ENCODE assay signal across 22 mouse cellular contexts in genomic region chr15:42082436-42082835, GRCm38 (mm10).
"Had no signal": no experiment of that assay in that cellular context is flagged by ENCODE, and none has a peak within 500 bp of the region (broad histone marks: within the 10 kb centered on the region; RNA-seq: fewer than 3 reads in every experiment).

No protein-coding gene starts in this region.

- H3K27me3 ChIP-seq: lung, embryonic 15.5 days; megakaryocyte, embryonic 14.5 days; midbrain, embryonic 13.5 days; neural tube, embryonic 13.5 days; neural tube, embryonic 15.5 days had no signal

- H3K9me3 ChIP-seq: lung, embryonic 15.5 days; megakaryocyte, embryonic 14.5 days; midbrain, embryonic 13.5 days; neural tube, embryonic 13.5 days; neural tube, embryonic 15.5 days had no signal

- H3K9ac ChIP-seq: liver, postnatal 0 days; lung, embryonic 15.5 days; midbrain, embryonic 13.5 days; neural tube, embryonic 13.5 days; neural tube, embryonic 15.5 days had no signal

- DNase-seq: liver, postnatal 0 days; lung, adult 2 months; lung, postnatal 14 days; lung, postnatal 36 days; retina, postnatal 1 day; right cerebral cortex, adult 18-20 months; right cerebral cortex, postnatal 25 days; right cerebral cortex, postnatal 4 days; spleen, adult 18-20 months; thymus, adult 18-20 months; thymus, postnatal 14 days; thymus, postnatal 36 days had no signal

- ATAC-seq: liver, postnatal 0 days; lung, postnatal 0 days; midbrain, embryonic 13.5 days; midbrain, embryonic 16.5 days had no signal

- H3K36me3 ChIP-seq: lung, embryonic 15.5 days; midbrain, embryonic 13.5 days; neural tube, embryonic 13.5 days; neural tube, embryonic 15.5 days had no signal

- H3K4me1 ChIP-seq: lung, embryonic 15.5 days; megakaryocyte, embryonic 14.5 days; midbrain, embryonic 13.5 days; neural tube, embryonic 13.5 days; neural tube, embryonic 15.5 days had no signal

- H3K4me3 ChIP-seq: lung, embryonic 15.5 days; megakaryocyte, embryonic 14.5 days; midbrain, embryonic 13.5 days; myocyte; neural tube, embryonic 13.5 days; neural tube, embryonic 15.5 days had no signal

- H3K4me2 ChIP-seq: lung, embryonic 15.5 days; midbrain, embryonic 11.5 days; midbrain, embryonic 13.5 days; neural tube, embryonic 13.5 days; neural tube, embryonic 15.5 days had no signal

- H3K27ac ChIP-seq: lung, embryonic 15.5 days; macrophage; midbrain, embryonic 13.5 days; neural tube, embryonic 13.5 days; neural tube, embryonic 15.5 days had no signal
